Mouse (Mus musculus) testis, adult 2 months (tissue): ENCODE measurements around the gene Gm38100.

ENCODE experiments used
- CTCF ChIP-seq: fragments of 200-500 bp; IDR thresholded peaks from 2 replicates; pipeline ENCODE4 v1.5.1; 2012; ENCODE audit warnings: low read depth, mild to moderate bottlenecking, inconsistent platforms, low read length, moderate library complexity; ENCODE audit not compliant: control insufficient read depth, insufficient read depth, insufficient replicate concordance
- POLR2A ChIP-seq: fragments of 200-500 bp; IDR thresholded peaks from 2 replicates; pipeline ENCODE4 v1.6.1; 2012; ENCODE audit warnings: low read depth, mild to moderate bottlenecking, inconsistent platforms, low read length, moderate library complexity; ENCODE audit not compliant: control insufficient read depth

DNA sequence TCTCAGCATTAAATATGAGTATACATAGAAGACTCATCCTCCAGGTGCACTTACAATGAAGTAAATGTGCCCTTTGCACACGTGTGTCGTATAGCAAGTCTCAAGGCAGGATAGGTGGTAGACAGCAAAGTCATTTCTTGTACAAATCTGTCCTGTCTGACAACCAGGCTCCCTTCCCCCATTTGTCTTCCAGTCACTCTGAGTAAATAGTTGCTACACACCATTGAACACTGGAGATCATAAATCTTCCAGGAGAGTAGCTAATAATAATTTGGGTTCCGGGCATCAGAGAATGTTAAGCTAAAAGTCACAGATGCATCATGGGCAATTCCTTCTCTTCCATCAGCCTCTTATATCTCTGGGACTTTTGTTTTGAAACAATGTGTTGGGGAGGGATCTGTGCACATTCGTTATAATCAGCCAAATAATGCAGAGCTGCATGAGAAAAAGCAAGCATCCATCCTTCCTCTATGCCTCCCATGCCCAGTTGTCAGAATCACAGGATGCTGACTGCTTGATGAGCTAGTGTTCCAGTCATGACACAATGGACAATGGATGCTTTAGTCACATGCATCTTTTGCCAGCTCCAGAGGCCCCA, 26.7 kb downstream of the Gm38100 start:
- no peak for TF ChIP-seq CTCF
- no peak for TF ChIP-seq POLR2A
